Mouse (Mus musculus): Measurements from ENCODE around the gene Dtwd1. TPM values are rescaled to one million over a fixed set of nuclear protein-coding genes. Genes with fewer than 3 reads are reported as not detected.

The Dtwd1 gene
- 25.5 and 25.8 TPM in 2 replicates for polyA plus RNA-seq (2016; fragmentation: Nextera tagmentation; extraction: Ambion mirVana)

DNA sequence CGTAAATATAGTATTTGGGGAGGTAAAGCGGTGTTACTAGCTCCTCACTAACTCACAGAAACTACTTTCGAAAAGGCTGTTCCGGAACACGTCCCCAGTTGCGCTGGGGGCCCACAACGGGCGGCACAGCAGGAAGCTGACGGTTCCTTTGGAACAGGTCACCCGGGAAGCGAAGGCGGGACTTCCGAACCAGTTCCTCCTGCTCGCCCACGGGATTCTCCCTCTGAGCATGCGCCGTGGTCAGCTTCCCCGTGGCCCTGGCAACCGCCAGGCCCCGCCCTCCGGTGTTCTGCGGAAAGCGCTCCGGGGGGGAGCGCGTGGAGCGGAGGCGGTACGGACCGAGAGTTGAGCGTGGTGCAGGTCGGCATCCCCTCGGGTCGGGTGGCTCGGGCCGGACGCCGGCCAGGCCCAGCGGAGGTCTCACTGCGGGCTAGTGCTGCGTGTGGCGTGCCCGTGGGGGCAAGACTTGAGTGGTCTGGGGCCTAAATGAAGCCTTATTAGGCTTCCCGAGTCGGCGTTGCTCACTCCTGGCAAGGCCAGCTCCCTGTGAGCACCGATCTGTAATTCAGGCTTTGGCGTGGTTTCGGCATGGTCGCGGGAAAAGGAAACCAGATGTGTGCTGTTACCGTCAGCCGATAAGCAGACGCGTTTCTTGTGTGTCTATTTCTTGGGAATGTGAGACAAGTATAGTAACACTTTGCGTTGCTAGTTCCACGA lies at the start of gene Dtwd1, which contains the start of gene Fam227b:
Gene Dtwd1 (plus strand): TSS at position 287 of the 717 bp plus-strand sequence.
Gene Fam227b (minus strand): TSS at position 150 of the 717 bp plus-strand sequence.
- Histone ChIP-seq H3K4me1 (replicated peaks) (no peaks in the 10 kb centered on the region), H3K36me3 (peaks cover 7% of the 10 kb centered on the region; the same call in 1 of the 2 replicates), H3K27me3 (no peaks in the 10 kb centered on the region), H3K4me3 (replicated peaks) (peak within 1 kb of the TSS; percentile 76), H3K27ac (peak within 1 kb of the TSS; percentile 94), H3K4me2 (peak within 1 kb of the TSS; percentile 59), H3K9me3 (no peaks in the 10 kb centered on the region), H3K9ac (replicated peaks) (peak within 1 kb of the TSS; percentile 87)
- peak; percentile 99 for ATAC-seq (ENCODE audit: insufficient number of reproducible peaks, insufficient read depth, low FRiP score, low TSS enrichment, low read depth)
- under 1% methylated on average over 57 of the region's 57 CpGs for WGBS

GRCm38 (mm10) chr2:126147723-126148122 lies 4.2 kb upstream of the Dtwd1 start:
- Histone ChIP-seq H3K9me3 (no peaks in the 10 kb centered on the region), H3K4me1 (replicated peaks) (no peaks in the 10 kb centered on the region), H3K4me2 (no peak overlapping the region), H3K27ac (no peak overlapping the region), H3K27me3 (no peaks in the 10 kb centered on the region), H3K36me3 (no peaks in the 10 kb centered on the region), H3K9ac (replicated peaks) (no peak overlapping the region), H3K4me3 (replicated peaks) (no peak overlapping the region)
- ATAC-seq (ENCODE audit: insufficient number of reproducible peaks, insufficient read depth, low FRiP score, low TSS enrichment, low read depth), result no peak

GRCm38 (mm10) chr2:126165277-126166018 lies 13.5 kb downstream of the Dtwd1 start:
- Histone ChIP-seq H3K4me2 (no peak overlapping the region), H3K9ac (replicated peaks) (no peak overlapping the region), H3K27ac (no peak overlapping the region), H3K9me3 (no peaks in the 10 kb centered on the region), H3K4me3 (replicated peaks) (no peak overlapping the region), H3K4me1 (replicated peaks) (no peaks in the 10 kb centered on the region), H3K27me3 (no peaks in the 10 kb centered on the region), H3K36me3 (peaks cover 28% of the 10 kb centered on the region)
- 92% methylated on average over 5 of the region's 5 CpGs for WGBS
- ATAC-seq (ENCODE audit: insufficient number of reproducible peaks, insufficient read depth, low FRiP score, low TSS enrichment, low read depth), result no peak

DNA sequence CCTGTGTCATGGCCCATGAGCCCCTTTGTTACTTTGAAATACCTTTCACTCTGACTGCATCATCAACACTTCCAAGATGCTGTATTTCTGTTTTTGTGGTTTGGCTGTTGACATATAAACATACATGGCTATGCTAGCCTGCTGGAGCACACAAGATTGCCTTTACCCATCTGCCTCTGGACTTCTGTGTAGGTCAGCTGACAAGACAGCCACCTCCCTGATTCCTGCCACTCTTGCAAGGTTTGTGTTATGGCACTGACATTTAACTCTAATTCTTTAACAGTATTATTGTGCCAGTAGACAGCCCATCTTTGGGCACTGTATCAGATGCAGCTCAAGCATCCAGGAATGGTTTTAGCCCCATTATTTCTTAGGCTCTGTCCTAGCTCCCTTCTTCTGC lies 14.4 kb downstream of the Dtwd1 start:
- Histone ChIP-seq H3K36me3 (peaks cover 20% of the 10 kb centered on the region), H3K27ac (no peak overlapping the region)
- ATAC-seq (ENCODE audit: insufficient number of reproducible peaks, insufficient read depth, low FRiP score, low TSS enrichment, low read depth), result no peak

DNA sequence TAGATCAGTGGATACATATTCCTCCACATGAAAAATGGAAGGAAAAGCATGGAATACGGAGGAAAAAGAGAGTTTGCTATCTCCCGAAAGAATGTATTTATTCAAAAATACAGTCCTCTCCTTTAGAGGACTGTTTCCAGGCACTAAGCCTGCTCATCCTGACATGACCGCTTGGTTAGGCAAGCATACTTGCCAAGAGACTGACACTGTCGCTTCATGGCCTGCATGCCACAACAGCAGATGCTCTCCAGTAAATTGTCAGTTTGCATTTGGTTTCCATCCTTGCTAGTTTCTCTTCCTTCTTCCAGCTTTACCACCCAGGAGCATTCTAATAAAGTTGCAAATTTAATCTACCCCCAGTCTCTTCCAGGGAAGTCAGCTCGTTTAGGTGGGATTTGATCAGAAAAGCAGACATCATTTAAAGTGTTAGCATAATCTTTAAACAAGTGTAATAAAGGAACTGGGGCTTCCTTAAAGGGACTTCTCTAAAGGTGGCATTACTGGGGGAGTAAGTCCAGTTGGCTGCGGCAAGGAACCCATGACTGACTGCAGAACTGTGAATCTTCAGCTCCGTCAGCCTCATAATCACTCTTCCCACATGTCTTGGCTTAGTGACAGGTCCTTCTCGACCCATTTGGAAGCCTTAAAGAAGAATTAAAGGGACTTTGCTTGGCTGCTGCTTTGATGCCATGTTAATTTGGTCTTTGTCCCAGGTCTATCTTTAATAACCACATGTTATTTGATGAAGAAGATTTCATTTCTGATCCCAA lies 15.1 kb downstream of the Dtwd1 start:
- no peak for ATAC-seq (ENCODE audit: insufficient number of reproducible peaks, insufficient read depth, low FRiP score, low TSS enrichment, low read depth)
- Histone ChIP-seq H3K4me1 (replicated peaks) (no peaks in the 10 kb centered on the region), H3K4me2 (no peak overlapping the region), H3K9ac (replicated peaks) (no peak overlapping the region), H3K27ac (no peak overlapping the region), H3K36me3 (peaks cover 13% of the 10 kb centered on the region), H3K4me3 (replicated peaks) (no peak overlapping the region), H3K9me3 (no peaks in the 10 kb centered on the region), H3K27me3 (no peaks in the 10 kb centered on the region)
- WGBS, result 81% methylated on average over 8 of the region's 8 CpGs

More for the DNA sequence above, 14.4 kb downstream of the Dtwd1 start:
- Histone ChIP-seq H3K27me3 (no peaks in the 10 kb centered on the region), H3K9me3 (no peaks in the 10 kb centered on the region), H3K4me1 (replicated peaks) (no peaks in the 10 kb centered on the region), H3K9ac (replicated peaks) (no peak overlapping the region), H3K4me3 (replicated peaks) (no peak overlapping the region), H3K4me2 (no peak overlapping the region)

GRCm38 (mm10) chr2:126171427-126171826 lies 19.5 kb downstream of the Dtwd1 start:
- H3K9ac ChIP-seq (replicated peaks), result no peak overlapping the region
- H3K4me2 ChIP-seq, result no peak overlapping the region
- H3K27me3 ChIP-seq, result no peaks in the 10 kb centered on the region
- 92% methylated on average over 1 of the region's 1 CpGs for WGBS
- no peaks in the 10 kb centered on the region for H3K9me3 ChIP-seq
- no peaks in the 10 kb centered on the region for H3K4me1 ChIP-seq (replicated peaks)
- H3K4me3 ChIP-seq (replicated peaks), result no peak overlapping the region
- no peak for ATAC-seq (ENCODE audit: insufficient number of reproducible peaks, insufficient read depth, low FRiP score, low TSS enrichment, low read depth)
- no peak overlapping the region for H3K27ac ChIP-seq
- no peaks in the 10 kb centered on the region for H3K36me3 ChIP-seq

DNA sequence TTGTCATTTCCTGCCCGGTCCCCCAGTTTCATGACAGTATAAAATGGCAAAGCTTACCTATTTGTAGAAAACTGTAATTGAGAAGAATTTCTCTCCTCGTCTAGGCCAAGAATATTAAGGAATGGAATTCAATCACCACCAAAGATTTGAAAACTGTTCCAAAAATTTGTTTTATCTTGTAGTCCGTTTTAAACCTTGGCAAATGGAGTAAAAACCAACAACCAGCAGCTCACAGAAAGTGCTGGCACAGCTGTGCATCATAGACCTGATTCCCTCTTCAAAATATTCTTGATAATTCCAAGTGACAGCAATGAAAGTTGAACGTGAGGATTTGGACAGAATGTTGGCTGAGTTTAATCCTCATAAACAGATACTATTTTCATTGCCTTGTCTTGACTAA lies 39.4 kb downstream of the Dtwd1 start:
- no peaks in the 10 kb centered on the region for H3K9me3 ChIP-seq
- no peak overlapping the region for H3K9ac ChIP-seq (replicated peaks)
- no peaks in the 10 kb centered on the region for H3K36me3 ChIP-seq
- WGBS, result 77% methylated on average over 4 of the region's 4 CpGs
- no peaks in the 10 kb centered on the region for H3K4me1 ChIP-seq (replicated peaks)
- H3K27ac ChIP-seq, result no peak overlapping the region
- no peaks in the 10 kb centered on the region for H3K27me3 ChIP-seq
- H3K4me3 ChIP-seq (replicated peaks), result no peak overlapping the region
- ATAC-seq (ENCODE audit: insufficient number of reproducible peaks, insufficient read depth, low FRiP score, low TSS enrichment, low read depth), result no peak
- H3K4me2 ChIP-seq, result no peak overlapping the region

GRCm38 (mm10) chr2:126192129-126192528 lies 40.2 kb downstream of the Dtwd1 start:
- WGBS, result 79% methylated on average over 2 of the region's 2 CpGs
- Histone ChIP-seq H3K4me1 (replicated peaks) (no peaks in the 10 kb centered on the region), H3K4me3 (replicated peaks) (no peak overlapping the region), H3K9ac (replicated peaks) (no peak overlapping the region), H3K27me3 (no peaks in the 10 kb centered on the region), H3K9me3 (no peaks in the 10 kb centered on the region), H3K36me3 (no peaks in the 10 kb centered on the region), H3K27ac (no peak overlapping the region), H3K4me2 (no peak overlapping the region)
- no peak for ATAC-seq (ENCODE audit: insufficient number of reproducible peaks, insufficient read depth, low FRiP score, low TSS enrichment, low read depth)

DNA sequence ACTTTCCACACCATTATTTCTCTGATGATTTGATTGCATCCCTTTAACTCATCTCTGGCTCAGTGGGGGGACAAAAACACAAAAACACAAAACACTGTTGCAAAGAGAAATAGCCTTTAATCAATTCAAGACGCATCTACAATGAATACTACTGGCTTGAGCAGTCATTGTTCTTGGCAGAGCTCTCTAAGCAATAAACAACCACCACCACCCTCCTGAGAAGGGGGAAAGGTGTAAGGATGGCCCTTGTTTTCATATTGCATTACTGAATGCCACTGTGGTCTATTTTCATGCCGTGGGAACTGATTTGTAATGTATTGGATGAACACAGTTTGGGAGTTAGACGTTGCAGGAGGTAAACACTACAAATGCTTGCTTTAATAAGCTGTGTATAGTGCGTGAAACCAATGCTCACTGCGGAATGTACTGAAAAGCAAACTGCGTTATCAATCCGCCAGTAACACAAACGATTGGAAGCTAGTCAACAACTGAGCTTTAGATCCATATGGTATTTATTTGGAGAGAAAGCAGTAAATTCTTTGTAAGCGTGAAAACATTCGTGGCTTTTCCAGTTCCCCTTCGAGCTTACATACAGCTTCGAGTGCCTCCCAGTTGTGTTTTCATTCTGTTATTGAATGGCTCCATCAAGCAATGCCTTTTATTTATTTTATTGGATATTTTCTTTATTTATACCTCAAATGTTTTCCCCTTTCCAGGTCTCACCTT lies 43.9 kb downstream of the Dtwd1 start:
- Histone ChIP-seq H3K9me3 (no peaks in the 10 kb centered on the region), H3K9ac (replicated peaks) (no peak overlapping the region), H3K4me1 (replicated peaks) (no peaks in the 10 kb centered on the region), H3K27me3 (no peaks in the 10 kb centered on the region), H3K4me2 (no peak overlapping the region), H3K27ac (no peak overlapping the region), H3K36me3 (no peaks in the 10 kb centered on the region), H3K4me3 (replicated peaks) (no peak overlapping the region)
- whole genome bisulfite sequencing, result 52% methylated on average over 12 of the region's 12 CpGs
- ATAC-seq (ENCODE audit: insufficient number of reproducible peaks, insufficient read depth, low FRiP score, low TSS enrichment, low read depth), result no peak

- H3K36me3 ChIP-seq, result no peaks in the 10 kb centered on the region
- H3K9me3 ChIP-seq, result no peaks in the 10 kb centered on the region
- no peak overlapping the region for H3K27ac ChIP-seq
- WGBS, result 81% methylated on average over 3 of the region's 3 CpGs
- H3K27me3 ChIP-seq, result no peaks in the 10 kb centered on the region
- H3K4me3 ChIP-seq (replicated peaks), result no peak overlapping the region
- H3K4me1 ChIP-seq (replicated peaks), result no peaks in the 10 kb centered on the region
- ATAC-seq (ENCODE audit: insufficient number of reproducible peaks, insufficient read depth, low FRiP score, low TSS enrichment, low read depth), result no peak
- H3K4me2 ChIP-seq, result no peak overlapping the region
- no peak overlapping the region for H3K9ac ChIP-seq (replicated peaks)
Observed at GRCm38 (mm10) chr2:126198971-126199370, 47.0 kb downstream of the Dtwd1 start.

All from limb, embryonic 12.5 days (tissue).